Mouse (Mus musculus) thymus, adult 2 months (tissue): Measurements from ENCODE around the gene Tcp1.

Source experiments
- CTCF ChIP-seq: fragments of 200-500 bp; IDR thresholded peaks from 2 replicates; pipeline ENCODE4 v1.5.1; 2012; ENCODE audit warnings: mild to moderate bottlenecking, control low read depth, low read length, moderate library complexity, borderline replicate concordance; ENCODE audit not compliant: control insufficient read depth, poor library complexity, insufficient read depth; ENCODE audit errors: extremely low read depth
- POLR2A ChIP-seq: fragments of 200-500 bp; IDR thresholded peaks from 2 replicates; pipeline ENCODE4 v1.6.1; 2012; ENCODE audit warnings: mild to moderate bottlenecking, low read length, control low read depth, moderate library complexity; ENCODE audit not compliant: control insufficient read depth, poor library complexity, insufficient read depth; ENCODE audit errors: extremely low read depth

- TF ChIP-seq CTCF, result no peak
- no peak for TF ChIP-seq POLR2A
Observed at GRCm38 (mm10) chr17:12915488-12915880, at the start of gene Tcp1.
